Mouse (Mus musculus) T-helper 1 cell (primary cell): ENCODE data around the gene Leng8.

Source experiments
- in situ Hi-C: fragments of 300-600 bp; cut with MboI, MseI; formaldehyde crosslinking; loops from one replicate; pipeline ENCODE4 v1.15.1; 2025; ENCODE audit warnings: high pct_unique_total_duplicates

The Leng8 gene

DNA sequence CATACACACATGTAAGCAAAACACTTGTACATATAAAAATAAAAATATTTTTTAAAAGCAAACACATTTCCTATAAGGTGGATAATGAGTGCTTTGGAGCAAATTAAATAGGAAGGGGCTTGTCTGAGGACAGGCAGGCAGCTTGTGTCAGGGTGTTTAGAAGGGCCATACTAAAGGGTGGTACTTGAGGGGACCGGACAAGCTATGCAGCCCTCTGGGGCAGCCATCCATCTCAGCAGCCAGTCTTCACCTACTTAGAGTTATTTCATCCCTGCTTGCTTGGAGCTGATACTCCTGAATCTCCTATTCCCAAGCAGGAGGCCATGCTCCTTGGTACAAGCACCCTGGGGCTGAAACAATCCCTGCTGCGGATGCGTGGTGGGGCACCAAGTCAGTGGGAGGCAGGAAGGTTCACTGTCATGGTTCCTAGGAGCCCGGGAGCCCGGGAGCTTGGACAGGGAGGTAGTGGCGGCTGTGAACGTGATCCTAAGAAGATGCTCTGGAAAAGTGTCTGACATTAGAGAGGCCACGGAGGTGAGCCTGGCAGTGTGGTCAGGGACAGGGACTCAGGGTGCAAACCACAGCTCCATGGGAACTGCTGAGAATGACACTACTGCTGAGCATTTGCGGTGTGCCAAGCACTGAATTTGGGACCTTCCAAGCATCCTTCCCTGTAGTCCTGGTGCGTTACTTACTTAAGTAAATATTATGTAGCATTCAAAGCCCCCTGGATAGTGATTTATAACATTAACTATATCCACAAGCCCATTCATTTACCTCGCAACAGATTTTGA, 9.7 kb upstream of the Leng8 start:
- in situ Hi-C loops = loop anchor here (5.0 kb wide), 1 partner anchor 310 kb away; no protein-coding TSS in a partner anchor

DNA sequence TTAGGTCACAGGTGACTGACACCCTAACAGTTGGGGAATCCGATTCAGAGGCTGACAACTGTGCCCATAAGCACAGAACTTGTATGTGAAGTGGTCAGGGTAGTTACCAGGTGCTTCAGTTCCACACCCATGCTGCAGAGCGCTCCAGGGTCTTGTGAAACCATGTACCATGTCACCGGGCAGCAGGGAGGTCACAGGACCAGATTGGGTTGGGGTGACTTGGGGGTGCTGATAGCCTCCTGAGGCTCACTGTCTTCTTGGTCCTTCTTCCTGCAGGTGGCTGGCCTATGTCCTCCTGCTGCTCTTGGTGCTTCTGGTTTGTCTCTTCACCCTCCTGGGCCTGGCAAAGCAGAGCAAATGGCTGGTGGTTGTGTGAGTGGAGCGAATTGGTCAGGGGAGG, 8.9 kb upstream of the Leng8 start:
- in situ Hi-C loops = loop anchor here (5.0 kb wide), 1 partner anchor 309 kb away; no protein-coding TSS in a partner anchor

DNA sequence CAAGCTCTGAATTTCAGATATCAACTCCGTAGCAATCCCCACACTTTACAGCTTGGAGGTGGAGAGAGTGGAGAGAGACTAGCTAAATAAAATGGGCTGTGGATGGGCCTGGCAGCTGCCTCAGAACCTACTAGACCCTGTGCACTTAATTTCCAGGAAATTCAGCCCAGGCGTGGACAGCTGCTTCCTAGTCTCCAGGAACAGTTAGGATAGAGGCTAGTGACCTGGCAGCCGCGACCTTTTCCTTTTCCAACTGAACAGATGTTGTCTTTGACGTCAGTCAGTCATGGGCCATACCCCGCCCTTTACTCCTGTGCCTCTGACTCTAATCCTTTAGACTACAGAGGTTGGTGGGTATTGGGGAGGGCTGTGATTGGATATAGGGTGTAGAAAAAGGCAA, 8.0 kb upstream of the Leng8 start:
- in situ Hi-C loops = loop anchor here (5.0 kb wide), 1 partner anchor 308 kb away; no protein-coding TSS in a partner anchor

DNA sequence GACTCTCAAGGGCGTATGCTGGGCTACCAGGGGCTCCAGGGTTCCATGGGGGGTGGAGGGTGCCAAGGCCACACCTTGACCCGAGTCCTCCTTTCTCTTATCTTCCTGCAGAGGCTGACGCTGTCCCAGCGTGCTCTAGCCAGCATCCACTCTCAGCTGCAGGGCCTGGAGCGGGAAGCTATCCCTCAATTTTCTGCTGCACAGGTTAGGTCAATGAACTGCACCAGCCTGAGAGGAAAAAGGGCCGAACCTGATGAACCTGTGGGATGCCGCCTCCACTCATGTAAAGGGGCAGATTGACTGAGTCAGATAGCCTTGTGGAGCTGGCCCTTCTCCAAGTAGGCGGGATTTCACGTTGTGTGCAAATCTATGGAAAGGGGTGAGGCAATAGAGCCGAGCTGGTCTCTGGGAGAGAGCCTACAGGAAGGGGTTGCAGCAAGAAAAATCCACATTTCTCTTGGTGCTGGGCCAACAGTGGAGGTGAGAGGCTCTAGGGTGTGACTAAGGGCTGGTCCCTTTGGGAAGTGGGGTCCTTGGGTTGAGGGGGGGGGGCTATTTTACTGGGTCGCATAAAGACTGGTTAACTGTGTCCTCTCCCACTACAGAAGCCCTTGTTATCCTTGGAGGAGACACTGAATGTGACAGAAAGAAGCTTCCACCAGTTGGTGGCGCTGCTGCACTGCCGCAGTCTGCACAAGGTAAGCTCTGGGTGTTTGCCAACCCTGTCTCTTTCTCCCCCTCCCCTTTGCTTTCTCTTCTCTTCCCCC, 6.0 kb upstream of the Leng8 start:
- in situ Hi-C loops = no loop called here

DNA sequence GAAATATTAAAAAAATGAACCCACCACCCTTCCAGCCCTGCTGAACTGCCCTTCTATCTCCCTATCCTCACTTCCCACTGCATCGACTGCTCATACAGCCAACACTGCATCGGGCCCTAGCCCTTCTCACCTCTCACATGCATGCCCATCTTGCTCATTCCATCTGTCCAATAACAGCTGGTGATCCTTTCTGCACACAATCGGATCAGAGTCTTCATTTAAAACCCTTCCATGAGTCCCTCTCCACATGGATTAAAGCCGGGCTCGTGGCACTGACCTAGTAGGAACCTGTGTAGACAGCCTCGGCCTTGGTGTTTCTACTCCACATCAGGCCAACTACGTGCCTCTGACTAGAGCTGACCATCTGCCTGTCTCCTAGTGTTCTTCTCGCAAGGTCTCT, 4.9 kb upstream of the Leng8 start:
- in situ Hi-C loops = no loop called here

DNA sequence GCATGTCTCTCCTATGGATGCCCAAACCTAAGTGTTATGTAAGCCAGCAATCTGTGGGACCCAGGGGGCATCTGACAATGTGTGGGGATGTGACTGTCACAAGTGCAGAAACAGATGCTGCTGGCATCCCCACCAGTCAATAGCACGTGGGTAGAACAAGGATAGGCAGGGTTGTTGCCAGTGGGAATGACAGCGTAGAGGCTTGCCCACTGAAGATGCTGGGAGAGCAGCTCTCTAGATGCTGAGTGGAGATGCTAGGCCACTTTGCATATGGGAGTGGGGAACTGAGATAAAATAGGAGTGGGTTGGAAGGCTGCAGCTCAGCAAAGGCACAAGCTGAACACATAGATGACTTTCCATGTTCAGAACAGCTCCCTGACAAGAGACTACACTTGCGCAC, 4.3 kb upstream of the Leng8 start:
- in situ Hi-C loops = no loop called here

DNA sequence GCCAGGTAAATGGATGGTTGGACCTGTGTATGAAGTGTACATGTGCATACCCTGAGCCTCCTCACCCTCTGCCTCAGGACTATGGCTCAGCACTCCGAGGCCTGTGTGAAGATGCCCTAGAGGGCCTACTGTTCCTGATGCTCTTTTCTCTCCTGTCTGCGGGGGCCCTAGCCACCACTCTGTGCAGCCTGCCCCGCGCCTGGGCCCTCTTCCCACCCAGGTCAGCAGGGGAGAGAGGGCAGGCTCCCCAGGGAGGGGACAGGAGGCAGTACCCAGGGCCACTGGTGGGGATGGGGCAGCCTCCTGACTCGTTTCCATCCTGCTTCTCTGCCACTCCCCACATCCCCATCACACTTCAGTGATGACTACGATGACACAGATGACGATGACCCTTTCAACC, 3.8 kb upstream of the Leng8 start:
- in situ Hi-C loops = no loop called here

DNA sequence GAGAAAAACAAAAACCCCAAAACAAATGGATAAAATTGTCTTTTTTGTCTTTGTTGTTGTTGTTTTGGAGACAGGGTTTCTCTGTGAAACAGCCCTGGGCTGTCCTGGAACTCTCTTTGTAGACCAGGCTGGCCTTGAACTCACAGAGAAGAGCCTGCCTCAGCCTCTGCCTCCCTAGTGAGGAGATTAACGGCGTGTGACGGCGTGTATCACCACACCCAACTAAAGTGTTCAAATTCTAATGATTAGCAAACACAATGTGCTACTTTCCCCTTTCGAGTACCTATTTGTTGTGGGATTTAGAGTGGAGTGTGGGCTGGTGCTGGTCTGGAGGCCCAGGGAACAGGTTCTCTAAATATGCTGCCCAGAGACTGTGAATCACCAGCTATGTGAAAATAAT, 1.9 kb upstream of the Leng8 start:
- in situ Hi-C loops = no loop called here

DNA sequence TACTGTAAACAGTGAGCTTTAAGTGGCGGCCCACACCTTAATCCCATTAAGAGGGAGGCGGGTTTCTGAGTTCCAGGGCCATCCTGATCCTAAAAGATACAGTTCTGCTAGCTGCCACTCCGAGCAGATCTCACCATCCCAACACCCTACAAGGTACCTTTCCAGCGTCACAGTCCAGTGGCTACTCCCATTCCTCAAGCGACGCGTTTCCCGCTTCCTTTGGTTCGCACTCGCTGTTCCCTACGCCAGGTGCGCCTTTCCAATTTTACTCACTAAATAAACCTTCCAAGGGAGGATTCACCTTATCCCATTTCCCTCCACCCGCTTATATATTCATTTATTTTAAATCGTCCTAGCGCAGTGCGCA, 452 bp upstream of the Leng8 start:
- in situ Hi-C loops = no loop called here

DNA sequence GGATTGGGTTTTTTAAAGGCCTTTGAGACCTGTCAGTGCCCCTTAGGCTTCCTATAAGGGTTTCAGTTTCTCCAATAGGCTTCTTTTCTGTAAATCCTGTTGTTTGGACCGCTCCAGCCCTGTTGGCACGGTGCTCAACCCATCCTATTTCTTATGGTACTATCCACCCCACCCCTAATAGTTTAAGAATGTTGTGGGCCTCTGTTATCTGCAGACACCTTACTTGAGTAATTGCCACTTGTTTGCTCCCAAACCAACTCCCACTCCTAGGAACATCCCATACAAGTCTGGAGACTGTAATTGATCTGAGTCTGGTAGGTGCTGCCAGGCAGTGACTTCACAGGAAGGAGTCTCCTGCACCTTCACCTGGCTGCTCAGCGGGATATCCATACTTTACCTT, 907 bp downstream of the Leng8 start:
- in situ Hi-C loops = no loop called here

DNA sequence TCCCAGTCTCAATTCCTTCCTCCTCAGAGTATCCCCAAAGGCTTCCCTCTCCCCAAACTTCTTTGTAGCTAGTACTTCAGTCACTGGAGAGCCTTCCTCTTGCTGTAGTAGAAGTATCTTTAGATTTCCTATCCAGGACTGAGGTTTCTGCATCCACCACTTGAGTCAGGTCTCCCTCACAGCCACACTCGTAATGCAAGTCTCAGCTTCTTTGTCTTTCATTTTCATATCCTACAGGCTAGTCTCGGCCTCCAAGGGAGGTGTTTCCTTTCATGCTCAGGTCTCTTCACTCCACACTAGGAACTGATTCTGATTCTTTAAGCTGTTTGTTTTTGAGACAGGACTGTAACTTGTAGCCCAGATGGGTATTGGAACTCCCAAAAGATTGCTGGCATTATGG, 1.3 kb downstream of the Leng8 start:
- in situ Hi-C loops = no loop called here

DNA sequence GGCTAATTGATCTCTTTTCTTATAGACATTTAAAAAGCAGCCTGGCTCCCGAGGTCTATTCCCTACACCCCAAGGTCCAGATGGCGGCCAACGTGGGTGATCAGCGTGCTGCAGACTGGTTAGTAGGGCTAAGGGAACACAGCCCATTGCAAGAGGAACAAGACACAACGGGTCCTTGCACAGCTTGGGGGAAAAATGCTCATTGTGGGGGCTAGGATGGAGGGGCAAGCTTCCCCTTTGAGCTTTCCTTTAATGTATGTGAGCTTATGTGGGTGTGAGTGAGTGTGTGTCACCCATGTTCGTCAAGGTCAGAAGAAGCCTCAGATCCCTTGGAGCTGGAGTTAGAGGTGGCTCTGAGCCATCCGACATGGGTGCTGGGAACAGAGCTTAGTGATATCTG, 1.8 kb downstream of the Leng8 start:
- in situ Hi-C loops = no loop called here

DNA sequence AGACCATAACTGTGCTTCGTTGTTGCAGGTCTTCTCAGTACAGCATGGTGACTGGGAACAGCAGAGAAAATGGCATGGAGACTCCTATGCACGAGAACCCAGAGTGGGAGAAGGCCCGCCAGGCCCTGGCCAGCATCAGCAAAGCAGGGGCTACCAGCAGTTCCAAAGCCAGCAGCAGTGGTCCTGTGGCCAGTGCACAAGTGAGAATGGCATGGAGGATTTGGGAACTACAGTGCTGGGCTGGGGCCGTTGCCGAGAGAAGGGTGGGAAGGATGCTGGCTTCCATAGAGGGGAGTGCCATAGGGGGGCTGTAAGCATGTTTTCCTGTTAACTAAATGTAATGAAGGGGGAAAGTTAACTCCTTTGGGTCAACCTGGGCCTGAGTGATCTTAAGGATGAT, 2.6 kb downstream of the Leng8 start:
- in situ Hi-C loops = no loop called here

DNA sequence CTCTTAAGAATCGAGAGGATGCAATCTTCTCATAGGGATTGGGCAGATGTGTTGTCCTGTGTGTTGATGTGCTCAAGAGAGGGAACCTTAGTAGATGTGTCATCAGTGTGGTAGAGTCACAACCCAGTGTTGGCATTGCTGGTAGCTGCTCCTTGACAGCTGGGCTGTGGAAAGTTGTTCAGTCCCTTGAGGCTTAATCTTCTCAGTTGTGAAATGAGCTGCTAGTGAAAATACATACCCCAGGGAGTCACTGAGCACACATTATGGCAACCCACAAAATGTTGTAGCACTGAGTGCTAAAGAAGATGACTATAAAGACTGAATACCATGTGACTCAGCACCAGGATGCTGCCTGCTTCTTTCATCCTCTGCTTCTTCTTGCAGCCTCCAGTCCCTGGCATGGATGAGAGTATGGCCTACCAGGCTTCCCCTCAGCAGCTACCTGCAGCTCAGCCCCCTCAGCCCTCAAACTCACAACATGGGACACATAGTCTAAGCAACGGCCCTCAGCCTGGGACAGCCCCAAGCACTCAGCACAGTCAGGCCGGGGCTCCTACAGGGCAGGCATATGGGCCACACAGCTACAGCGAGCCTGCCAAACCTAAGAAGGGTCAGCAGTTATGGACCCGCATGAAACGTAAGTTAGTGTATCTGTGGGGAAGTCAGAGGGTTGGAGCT, 4.9 kb downstream of the Leng8 start:
- in situ Hi-C loops = loop anchor here (10.0 kb wide), 2 partner anchors 517 to 923 kb away; partner anchors contain the start of genes Prpf31, Tfpt and U2af2

DNA sequence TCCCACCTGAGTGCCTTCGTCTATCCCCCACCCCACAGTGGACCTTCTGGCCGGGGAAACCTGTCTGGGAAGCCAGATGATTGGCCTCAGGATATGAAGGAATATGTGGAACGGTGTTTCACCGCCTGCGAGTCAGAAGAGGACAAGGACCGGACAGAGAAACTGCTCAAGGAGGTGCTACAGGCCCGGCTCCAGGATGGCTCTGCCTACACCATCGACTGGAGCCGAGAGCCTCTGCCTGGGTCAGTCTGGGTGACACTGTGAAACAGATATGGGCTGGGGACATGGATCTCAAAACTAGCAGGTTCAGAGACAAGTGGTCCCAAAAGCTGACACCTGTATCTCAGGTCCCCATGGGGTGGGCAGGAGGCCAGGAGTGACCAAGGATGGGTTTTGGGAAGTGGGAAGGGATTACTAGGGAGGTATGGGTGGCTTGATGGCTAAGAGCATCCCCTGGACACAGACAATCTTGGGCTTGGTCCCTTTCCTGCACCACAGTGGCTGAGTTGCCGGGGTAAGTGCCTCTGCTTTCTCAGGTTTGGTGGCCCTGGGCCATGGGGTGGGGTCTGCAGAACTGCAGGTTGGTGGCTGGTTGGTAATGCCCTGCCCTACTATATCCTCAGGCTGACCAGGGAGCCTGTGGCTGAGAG, 6.1 kb downstream of the Leng8 start:
- in situ Hi-C loops = loop anchor here (10.0 kb wide), 2 partner anchors 518 to 922 kb away; partner anchors contain the start of genes Prpf31, Tfpt and U2af2

DNA sequence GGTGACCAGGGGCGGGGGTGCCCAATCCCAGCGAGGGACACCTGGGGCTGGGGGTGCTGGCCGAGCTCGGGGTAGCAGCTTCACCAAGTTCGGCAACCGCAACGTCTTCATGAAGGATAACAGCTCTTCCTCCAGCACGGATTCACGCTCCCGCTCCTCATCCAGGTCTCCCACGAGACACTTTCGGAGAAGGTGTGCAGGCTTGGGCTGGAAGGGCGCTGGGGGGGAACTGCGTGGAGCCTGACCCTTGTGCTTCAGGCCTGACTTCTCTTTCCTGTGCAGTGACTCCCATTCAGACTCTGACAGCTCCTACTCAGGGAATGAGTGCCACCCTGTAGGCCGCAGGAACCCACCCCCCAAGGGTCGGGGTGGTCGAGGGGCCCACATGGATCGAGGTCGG, 6.7 kb downstream of the Leng8 start:
- in situ Hi-C loops = loop anchor here (10.0 kb wide), 2 partner anchors 519 to 921 kb away; partner anchors contain the start of genes Prpf31, Tfpt and U2af2

DNA sequence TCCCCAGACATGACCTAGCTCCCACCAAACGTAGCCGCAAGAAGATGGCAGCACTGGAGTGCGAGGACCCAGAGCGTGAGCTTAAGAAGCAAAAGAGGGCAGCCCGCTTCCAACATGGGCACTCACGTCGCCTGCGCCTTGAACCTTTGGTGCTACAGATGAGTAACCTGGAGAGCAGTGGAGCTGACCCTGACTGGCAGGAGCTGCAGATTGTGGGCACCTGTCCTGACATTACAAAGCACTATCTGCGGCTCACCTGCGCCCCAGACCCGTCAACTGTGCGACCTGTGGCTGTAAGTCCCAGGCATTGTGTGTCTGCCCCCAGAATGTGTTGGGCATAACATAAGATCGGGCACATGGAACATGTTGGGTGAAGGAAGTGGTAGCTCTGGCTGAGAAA, 7.2 kb downstream of the Leng8 start:
- in situ Hi-C loops = loop anchor here (10.0 kb wide), 2 partner anchors 519 to 921 kb away; partner anchors contain the start of genes Prpf31, Tfpt and U2af2

DNA sequence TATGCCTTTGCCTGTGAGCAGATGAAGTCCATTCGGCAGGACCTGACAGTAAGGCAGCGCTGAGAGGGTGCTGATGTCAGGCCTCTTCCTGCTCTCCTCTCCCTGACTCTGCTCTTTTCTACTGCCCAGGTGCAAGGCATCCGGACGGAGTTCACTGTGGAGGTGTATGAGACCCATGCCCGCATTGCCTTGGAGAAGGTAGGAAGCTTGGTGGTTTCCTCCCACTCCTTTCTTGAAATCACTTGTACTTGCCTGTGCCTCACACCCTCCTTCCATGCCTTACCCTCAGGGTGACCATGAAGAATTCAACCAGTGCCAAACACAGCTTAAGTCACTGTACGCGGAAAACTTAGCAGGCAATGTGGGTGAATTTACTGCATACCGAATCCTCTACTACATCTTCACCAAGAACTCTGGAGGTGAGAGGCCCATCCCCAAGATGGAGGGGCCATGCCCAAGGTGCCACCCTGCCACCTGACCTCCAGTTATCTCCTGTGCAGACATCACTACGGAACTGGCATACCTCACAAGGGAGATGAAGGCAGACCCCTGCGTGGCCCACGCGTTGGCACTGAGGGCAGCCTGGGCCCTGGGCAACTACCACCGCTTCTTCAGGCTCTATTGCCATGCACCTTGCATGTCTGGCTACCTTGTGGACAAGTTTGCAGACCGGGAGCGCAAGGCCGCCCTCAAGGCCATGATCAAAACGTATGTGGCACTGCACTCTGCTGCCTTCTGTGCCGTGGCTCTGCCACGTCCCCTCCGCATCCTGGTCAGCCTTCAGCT, 8.1 kb downstream of the Leng8 start:
- in situ Hi-C loops = loop anchor here (5.0 to 10.0 kb wide), 3 partner anchors 377 to 920 kb away; partner anchors contain the start of genes Prpf31, Tfpt, Tnni3 and U2af2

DNA sequence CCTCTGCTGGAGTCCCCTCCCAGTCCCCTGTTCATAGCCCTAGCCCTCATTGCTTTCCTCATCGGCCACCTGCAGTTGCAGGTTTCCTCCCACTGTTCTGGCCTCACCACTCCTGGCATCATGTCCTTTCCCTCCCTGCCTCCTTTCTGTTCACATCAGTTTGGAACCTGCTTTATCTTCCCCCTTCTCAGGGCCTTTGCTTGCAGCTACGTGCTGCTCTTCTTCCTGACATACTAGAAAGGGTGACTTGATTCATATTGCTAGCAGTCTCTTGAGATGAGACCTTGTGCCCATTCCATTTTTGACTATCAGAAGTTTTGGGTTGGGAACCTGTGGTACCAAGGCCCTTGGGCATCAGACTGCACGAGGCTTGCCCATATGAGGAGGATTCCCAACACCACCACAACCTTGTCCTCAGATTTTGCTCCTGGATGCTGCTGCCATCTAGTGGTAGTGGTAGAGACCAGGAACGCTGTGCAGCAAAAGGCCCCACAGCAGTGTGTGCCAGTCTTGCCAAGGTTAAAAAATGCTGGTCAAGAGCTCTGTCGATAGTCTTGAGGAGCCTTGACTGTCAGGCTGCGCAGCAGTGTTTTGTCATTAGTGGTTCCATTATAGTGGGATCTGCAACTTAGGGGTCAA, 8.8 kb downstream of the Leng8 start:
- in situ Hi-C loops = loop anchor here (5.0 to 10.0 kb wide), 3 partner anchors 377 to 919 kb away; partner anchors contain the start of genes Prpf31, Tfpt, Tnni3 and U2af2
